Mouse (Mus musculus): ENCODE results near the gene Cpe.

Cpe gene

GRCm38 (mm10) chr8:64692651-64693201 lies at the start of gene Cpe:
Gene Cpe (minus strand): TSS chr8:64693054.
- peak; percentile 90 to 91 for DNase-seq (ENCODE audit: low spot score in 2 of 2)

GRCm38 (mm10) chr8:64740547-64741211 lies 47.8 kb upstream of the Cpe start:
- DNase-seq (ENCODE audit: low spot score in 2 of 2): peak in 1 of 2 experiments; percentile 20

GRCm38 (mm10) chr8:64738916-64739315 lies 46.1 kb upstream of the Cpe start:
- DNase-seq (ENCODE audit: low spot score in 2 of 2): no peak

- no peak for DNase-seq (ENCODE audit: low spot score in 2 of 2)
Observed at GRCm38 (mm10) chr8:64736767-64737323, 44.0 kb upstream of the Cpe start.

GRCm38 (mm10) chr8:64735161-64735560 lies 42.3 kb upstream of the Cpe start:
- DNase-seq (ENCODE audit: low spot score in 2 of 2): no peak

- DNase-seq (ENCODE audit: low spot score in 2 of 2): peak; percentile 96 to 98
Observed at GRCm38 (mm10) chr8:64733271-64733943, 40.6 kb upstream of the Cpe start, which contains the start of gene Msmo1. Gene Msmo1 (minus strand): TSS chr8:64733792.

- no peak for DNase-seq (ENCODE audit: low spot score in 2 of 2)
Observed at GRCm38 (mm10) chr8:64732596-64732995, 39.7 kb upstream of the Cpe start.

- DNase-seq (ENCODE audit: low spot score in 2 of 2): no peak
Observed at GRCm38 (mm10) chr8:64728156-64728555, 35.3 kb upstream of the Cpe start.

GRCm38 (mm10) chr8:64726190-64726695 lies 33.4 kb upstream of the Cpe start:
- DNase-seq (ENCODE audit: low spot score in 2 of 2): peak; percentile 18 to 27

GRCm38 (mm10) chr8:64723206-64723605 lies 30.4 kb upstream of the Cpe start:
- DNase-seq (ENCODE audit: low spot score in 2 of 2): no peak

- no peak for DNase-seq (ENCODE audit: low spot score in 2 of 2)
Observed at GRCm38 (mm10) chr8:64717868-64718267, 25.0 kb upstream of the Cpe start.

GRCm38 (mm10) chr8:64712499-64712898 lies 19.6 kb upstream of the Cpe start:
- no peak for DNase-seq (ENCODE audit: low spot score in 2 of 2)

- no peak for DNase-seq (ENCODE audit: low spot score in 2 of 2)
Observed at GRCm38 (mm10) chr8:64711544-64711943, 18.7 kb upstream of the Cpe start.

- DNase-seq (ENCODE audit: low spot score in 2 of 2): no peak
Observed at GRCm38 (mm10) chr8:64707481-64707880, 14.6 kb upstream of the Cpe start.

- no peak for DNase-seq (ENCODE audit: low spot score in 2 of 2)
Observed at GRCm38 (mm10) chr8:64703191-64703590, 10.3 kb upstream of the Cpe start.

GRCm38 (mm10) chr8:64691591-64692401 lies 1.1 kb downstream of the Cpe start:
- peak; percentile 38 to 53 for DNase-seq (ENCODE audit: low spot score in 2 of 2)

GRCm38 (mm10) chr8:64690845-64691244 lies 2.0 kb downstream of the Cpe start:
- DNase-seq (ENCODE audit: low spot score in 2 of 2): no peak

- no peak for DNase-seq (ENCODE audit: low spot score in 2 of 2)
Observed at GRCm38 (mm10) chr8:64690306-64690705, 2.5 kb downstream of the Cpe start.

GRCm38 (mm10) chr8:64688741-64689140 lies 4.1 kb downstream of the Cpe start:
- DNase-seq (ENCODE audit: low spot score in 2 of 2): no peak

- no peak for DNase-seq (ENCODE audit: low spot score in 2 of 2)
Observed at GRCm38 (mm10) chr8:64688161-64688560, 4.7 kb downstream of the Cpe start.

GRCm38 (mm10) chr8:64682501-64682900 lies 10.4 kb downstream of the Cpe start:
- DNase-seq (ENCODE audit: low spot score in 2 of 2): no peak

GRCm38 (mm10) chr8:64676381-64676780 lies 16.5 kb downstream of the Cpe start:
- no peak for DNase-seq (ENCODE audit: low spot score in 2 of 2)

Measured in frontal cortex, postnatal 36 days (tissue).